Mouse (Mus musculus) CH12.LX (cell line): ENCODE data around the gene Irf2. TPM values are rescaled to one million over a fixed set of nuclear protein-coding genes. Genes with fewer than 3 reads are reported as not detected.

Experiments
- DNase-seq: peaks from one replicate; pipeline ENCODE4 v3.0.0-alpha.2; 2013; ENCODE audit errors: extremely low read depth
- H3K27ac ChIP-seq: 2 replicates; pipeline ENCODE4 v1.5.1; 2012; ENCODE audit warnings: low read depth, mild to moderate bottlenecking, control low read depth, moderate library complexity; ENCODE audit not compliant: insufficient read depth
- H3K27me3 ChIP-seq: replicated peaks from 2 replicates; pipeline ENCODE3; 2012; ENCODE audit warnings: inconsistent platforms
- H3K36me3 ChIP-seq, 2 experiments: replicated peaks in 1 of 2; 2 replicates each; pipeline versions ENCODE3 to v1.6.1; 2012; ENCODE audit warnings: inconsistent platforms in 1 of 2, low read length in 1 of 2, mild to moderate bottlenecking in 1 of 2, mixed read lengths in 1 of 2, moderate library complexity in 1 of 2; ENCODE audit not compliant: control insufficient read depth in 1 of 2, insufficient read depth in 1 of 2
- H3K4me1 ChIP-seq, 2 experiments: 2 replicates each; pipeline ENCODE4 v1.6.1; 2012; ENCODE audit warnings: inconsistent platforms in 1 of 2, moderate library complexity in 1 of 2; ENCODE audit not compliant: insufficient read depth in 2 of 2, control insufficient read depth in 1 of 2
- H3K4me2 ChIP-seq: 2 replicates; pipeline ENCODE4 v1.6.1; 2012; ENCODE audit warnings: low read depth, mild to moderate bottlenecking, control low read depth; ENCODE audit not compliant: poor library complexity, insufficient read depth, severe bottlenecking
- H3K4me3 ChIP-seq, 3 experiments: fragments of 150-350 bp in 1 of 3; sonication (generic) in 1 of 3; replicated peaks in 1 of 3; 2 replicates each; pipeline versions ENCODE3 to v1.5.1; 2011 to 2012; ENCODE audit warnings: low read depth in 2 of 3, low read length in 2 of 3, mild to moderate bottlenecking in 2 of 3, moderate library complexity in 2 of 3, control low read depth in 1 of 3, improper control_type of control experiment in 1 of 3, inconsistent platforms in 1 of 3, mixed read lengths in 1 of 3; ENCODE audit not compliant: poor library complexity in 1 of 3
- H3K79me2 ChIP-seq: replicated peaks from 2 replicates; pipeline ENCODE4 v1.6.1; 2012; ENCODE audit warnings: mild to moderate bottlenecking, moderate library complexity; ENCODE audit not compliant: control insufficient read depth, poor library complexity, insufficient read depth, severe bottlenecking; ENCODE audit errors: extremely low read depth
- H3K9ac ChIP-seq: 2 replicates; pipeline ENCODE4 v1.6.1; 2012; ENCODE audit warnings: low read depth, mild to moderate bottlenecking, control low read depth, moderate library complexity; ENCODE audit not compliant: insufficient read depth
- H3K9me3 ChIP-seq: replicated peaks from 2 replicates; pipeline ENCODE3; 2012; ENCODE audit warnings: low read length, inconsistent platforms, mixed read lengths
- BHLHE40 ChIP-seq: IDR thresholded peaks from 2 replicates; pipeline ENCODE4 v1.6.1; 2011; ENCODE audit warnings: mild to moderate bottlenecking, low read depth, low read length, improper control_type of control experiment
- CHD2 ChIP-seq: IDR thresholded peaks from 2 replicates; pipeline ENCODE4 v1.6.1; 2011; ENCODE audit warnings: low read length, improper control_type of control experiment
- CTCF ChIP-seq, 2 experiments: IDR thresholded peaks in 1 of 2; conservative IDR thresholded peaks in 1 of 2; 2 replicates each; pipeline ENCODE4 v1.5.1; 2011 to 2012; ENCODE audit warnings: low read depth in 2 of 2, low read length in 2 of 2, improper control_type of control experiment in 1 of 2, inconsistent platforms in 1 of 2, mild to moderate bottlenecking in 1 of 2, moderate library complexity in 1 of 2
- ELF1 ChIP-seq: IDR thresholded peaks from 2 replicates; pipeline ENCODE4 v1.6.1; 2014; ENCODE audit warnings: low read depth, mild to moderate bottlenecking, inconsistent platforms, low read length, improper control_type of control experiment
- EP300 ChIP-seq: IDR thresholded peaks from 2 replicates; pipeline ENCODE4 v1.6.1; 2011; ENCODE audit warnings: low read length, improper control_type of control experiment
- GABPA ChIP-seq: IDR thresholded peaks from 2 replicates; pipeline ENCODE4 v1.6.1; 2012; ENCODE audit warnings: low read depth, low read length, improper control_type of control experiment, inconsistent platforms; ENCODE audit not compliant: insufficient replicate concordance
- HCFC1 ChIP-seq: IDR thresholded peaks from 2 replicates; pipeline ENCODE4 v1.6.1; 2012; ENCODE audit warnings: low read depth, mild to moderate bottlenecking, inconsistent platforms, low read length, improper control_type of control experiment
- JUND ChIP-seq: conservative IDR thresholded peaks from 2 replicates; pipeline ENCODE4 v1.6.1; 2011; ENCODE audit warnings: low read depth, low read length, improper control_type of control experiment
- MAX ChIP-seq: IDR thresholded peaks from 2 replicates; pipeline ENCODE4 v1.6.1; 2011; ENCODE audit warnings: low read length, improper control_type of control experiment
- MAZ ChIP-seq: IDR thresholded peaks from 2 replicates; pipeline ENCODE4 v1.6.1; 2012; ENCODE audit warnings: low read depth, mild to moderate bottlenecking, inconsistent platforms, low read length, improper control_type of control experiment, moderate library complexity
- MXI1 ChIP-seq: IDR thresholded peaks from 2 replicates; pipeline ENCODE4 v1.6.1; 2011; ENCODE audit warnings: mild to moderate bottlenecking, low read depth, low read length, improper control_type of control experiment
- MYC ChIP-seq: IDR thresholded peaks from 2 replicates; pipeline ENCODE4 v1.6.1; 2011; ENCODE audit warnings: low read depth, mild to moderate bottlenecking, improper control_type of control experiment, low read length
- PAX5 ChIP-seq: IDR thresholded peaks from 2 replicates; pipeline ENCODE4 v1.6.1; 2012; ENCODE audit warnings: low read length, inconsistent platforms, mixed read lengths
- POLR2AphosphoS2 ChIP-seq: IDR thresholded peaks from 2 replicates; pipeline ENCODE4 v1.6.1; 2011; ENCODE audit warnings: low read depth, low read length, improper control_type of control experiment
- RAD21 ChIP-seq: IDR thresholded peaks from 2 replicates; pipeline ENCODE4 v1.6.1; 2011; ENCODE audit warnings: low read depth, mild to moderate bottlenecking, low read length, improper control_type of control experiment, moderate library complexity
- RCOR1 ChIP-seq: conservative IDR thresholded peaks from 2 replicates; pipeline ENCODE4 v1.6.1; 2012; ENCODE audit warnings: low read depth, mild to moderate bottlenecking, inconsistent platforms, low read length, improper control_type of control experiment
- SMC3 ChIP-seq: IDR thresholded peaks from 2 replicates; pipeline ENCODE4 v1.6.1; 2011; ENCODE audit warnings: low read depth, low read length, improper control_type of control experiment
- TBP ChIP-seq: conservative IDR thresholded peaks from 2 replicates; pipeline ENCODE4 v1.6.1; 2011; ENCODE audit warnings: low read depth, low read length, improper control_type of control experiment
- TCF12 ChIP-seq: IDR thresholded peaks from 2 replicates; pipeline ENCODE4 v1.6.1; 2014; ENCODE audit warnings: low read depth, mild to moderate bottlenecking, inconsistent platforms, low read length, improper control_type of control experiment
- USF1 ChIP-seq: IDR thresholded peaks from 2 replicates; pipeline ENCODE4 v1.6.1; 2014; ENCODE audit warnings: low read depth, mild to moderate bottlenecking, inconsistent platforms, low read length, improper control_type of control experiment
- USF2 ChIP-seq: conservative IDR thresholded peaks from 2 replicates; pipeline ENCODE4 v1.6.1; 2011; ENCODE audit warnings: low read depth, low read length, improper control_type of control experiment
- ZKSCAN1 ChIP-seq: IDR thresholded peaks from 2 replicates; pipeline ENCODE4 v1.6.1; 2012; ENCODE audit warnings: low read depth, inconsistent platforms, low read length, improper control_type of control experiment, borderline replicate concordance
- ZNF384 ChIP-seq: IDR thresholded peaks from 2 replicates; pipeline ENCODE4 v1.6.1; 2012; ENCODE audit warnings: low read depth, low read length, improper control_type of control experiment, inconsistent platforms
- dilution Hi-C: fragments of 300-500 bp; cut with MboI; formaldehyde crosslinking; loops from 2 replicates; pipeline ENCODE4 v1.14.3; 2020; ENCODE audit warnings: low sequenced_read_pairs; ENCODE audit not compliant: extremely low pct_unique_long_range_greater_than_20kb, extremely low pct_ligation_motif_present
- in situ Hi-C: fragments of 300-500 bp; cut with MboI; formaldehyde crosslinking; loops from 3 replicates; pipeline ENCODE4 v1.14.3; 2019; ENCODE audit warnings: low sequenced_read_pairs, low pct_ligation_motif_present, low pct_unique_long_range_greater_than_20kb, mixed read lengths
- polyA plus RNA-seq: library from polyadenylated mRNA; unstranded; fragments of >175 nt; gene quantifications from 2 replicates; pipeline ENCODE4 v1.2.1, GENCODE M21; 2012; ENCODE audit warnings: low read depth; ENCODE audit not compliant: insufficient read length
- total RNA-seq, 2 experiments: library from RNA; depleted of rRNA; stranded (reverse); fragments of 300-350 nt in 1 of 2; fragments of >200 nt in 1 of 2; gene quantifications; 2 replicates each; pipeline ENCODE4 v1.2.3; 2012 to 2014

Irf2 gene
- total and polyA plus RNA-seq, 3 experiments, result 7.1 to 37.4 (median 10.2) TPM

DNA sequence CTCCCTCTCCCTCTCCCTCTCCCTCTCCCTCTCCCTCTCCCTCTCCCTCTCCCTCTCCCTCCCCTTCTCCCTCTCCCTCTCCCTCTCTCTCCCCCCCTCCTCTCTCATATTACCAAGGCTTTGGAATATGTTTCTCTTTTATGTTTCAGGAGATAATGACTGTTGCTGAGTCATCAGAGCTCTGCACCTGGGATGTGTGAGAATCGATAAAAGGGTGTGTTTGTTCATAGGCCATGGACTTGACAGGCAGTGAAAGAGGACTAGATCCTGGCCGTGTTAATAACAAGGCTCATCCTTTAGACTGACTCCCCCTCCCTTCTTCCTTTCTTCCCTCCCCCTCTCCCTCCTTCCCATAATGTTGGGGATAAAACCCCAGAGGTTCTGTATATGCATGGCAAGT, 19.1 kb downstream of the Irf2 start:
- Histone ChIP-seq H3K36me3 (peaks cover 13 to 71% of the 10 kb centered on the region in 2 experiments), H3K9ac (no peak overlapping the region), H3K4me2 (no peak overlapping the region), H3K4me3 (no peak overlapping the region), H3K27me3 (no peaks in the 10 kb centered on the region), H3K27ac (no peak overlapping the region), H3K79me2 (peaks cover 70% of the 10 kb centered on the region), H3K9me3 (no peaks in the 10 kb centered on the region), H3K4me1 (peaks cover 14 to 53% of the 10 kb centered on the region in 2 experiments)
- in situ Hi-C loops, result no loop called here
- no peak for TF ChIP-seq BHLHE40
- TF ChIP-seq MXI1, result no peak
- no peak for TF ChIP-seq GABPA
- no peak for TF ChIP-seq SMC3
- TF ChIP-seq ZKSCAN1, result no peak
- TF ChIP-seq MYC, result no peak
- no peak for TF ChIP-seq PAX5
- dilution Hi-C loops, result no loop called here
- DNase-seq, result no peak

DNA sequence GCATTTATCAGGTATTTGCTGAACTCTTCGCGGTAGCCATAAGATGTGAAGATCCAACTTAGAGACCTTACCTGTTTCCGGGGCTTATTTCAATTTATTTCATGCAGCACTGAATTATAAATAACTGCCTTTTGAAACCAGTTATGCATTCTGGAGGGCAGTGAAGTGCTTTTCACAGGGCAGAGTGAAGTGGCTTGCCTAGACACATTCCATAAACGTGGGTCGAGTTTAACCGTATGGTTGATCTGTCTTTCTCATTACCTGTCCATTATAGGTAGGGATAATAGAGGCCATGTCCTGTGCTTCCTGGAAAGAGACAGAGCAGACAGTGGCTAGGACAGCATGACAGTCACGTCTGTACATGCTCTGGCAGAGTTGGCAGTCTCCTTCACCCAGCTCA, 20.0 kb downstream of the Irf2 start:
- Histone ChIP-seq H3K27me3 (no peaks in the 10 kb centered on the region), H3K4me3 (no peak overlapping the region), H3K4me1 (peaks cover 14 to 56% of the 10 kb centered on the region in 2 experiments), H3K9me3 (no peaks in the 10 kb centered on the region), H3K4me2 (no peak overlapping the region), H3K79me2 (peaks cover 69% of the 10 kb centered on the region), H3K36me3 (peaks cover 13 to 70% of the 10 kb centered on the region in 2 experiments), H3K27ac (no peak overlapping the region), H3K9ac (no peak overlapping the region)
- no peak for DNase-seq
- dilution Hi-C loops (no loop called here), in situ Hi-C loops (no loop called here)
- TF ChIP-seq TBP (no peak), ZNF384 (no peak), MAZ (no peak), HCFC1 (no peak), RCOR1 (no peak), USF1 (no peak), CTCF (conservative IDR thresholded peaks at IDR 0.05 in 1 of 2, IDR thresholded peaks at IDR 0.05 in 1 of 2; ENCODE audit: low read depth in 2 of 2, low read length in 2 of 2) (no peak), CHD2 (no peak), TCF12 (no peak), POLR2AphosphoS2 (no peak), ELF1 (no peak), RAD21 (no peak), USF2 (no peak), EP300 (no peak), MXI1 (no peak), PAX5 (no peak), JUND (no peak), MAX (no peak)
- TF ChIP-seq, all 38 proteins: peak for 0
